Mouse (Mus musculus) liver, embryonic 12.5 days (tissue): ENCODE data around the gene Pold4. TPM values are rescaled to one million over a fixed set of nuclear protein-coding genes. Genes with fewer than 3 reads are reported as not detected.

Experiments used
- ATAC-seq: fragments of 200-750 bp; cut with Nextera tagmentation; 2 replicates; pipeline ENCODE4 v1.8.0; 2017; ENCODE audit warnings: moderate number of reproducible peaks, mild to moderate bottlenecking, moderate library complexity
- H3K27ac ChIP-seq: fragments of 300-500 bp; sonication (generic); 2 replicates; pipeline ENCODE4 v1.5.1; 2016; ENCODE audit warnings: mild to moderate bottlenecking
- H3K27me3 ChIP-seq: fragments of 300-500 bp; sonication (generic); replicated peaks from 2 replicates; pipeline ENCODE4 v1.6.1; 2016; ENCODE audit warnings: mild to moderate bottlenecking, moderate library complexity
- H3K36me3 ChIP-seq: fragments of 300-500 bp; sonication (generic); 2 replicates; pipeline ENCODE4 v1.6.1; 2016; ENCODE audit warnings: mild to moderate bottlenecking, moderate library complexity
- H3K4me1 ChIP-seq: fragments of 300-500 bp; sonication (generic); 2 replicates; pipeline ENCODE4 v1.6.1; 2016
- H3K4me2 ChIP-seq: fragments of 300-500 bp; sonication (generic); 2 replicates; pipeline ENCODE4 v1.6.1; 2016; ENCODE audit warnings: mild to moderate bottlenecking, moderate library complexity
- H3K4me3 ChIP-seq: fragments of 300-500 bp; sonication (generic); 2 replicates; pipeline ENCODE4 v1.5.1; 2016; ENCODE audit warnings: mild to moderate bottlenecking, moderate library complexity
- H3K9ac ChIP-seq: fragments of 300-500 bp; sonication (generic); 2 replicates; pipeline ENCODE4 v1.6.1; 2016; ENCODE audit warnings: mild to moderate bottlenecking, moderate library complexity
- H3K9me3 ChIP-seq: fragments of 300-500 bp; sonication (generic); replicated peaks from 2 replicates; pipeline ENCODE4 v1.6.1; 2016; ENCODE audit warnings: mild to moderate bottlenecking, moderate library complexity
- WGBS: fragments of 180-500 bp; shearing (Covaris S2); methylation state at CpG from one replicate; pipeline ENCODE4 v1.1.7; 2016; ENCODE audit not compliant: insufficient replicate concordance; 5-methylcytosine and 5-hydroxymethylcytosine counted together
- microRNA-seq: library from miRNA; unstranded; fragments of <30 nt; microRNA quantifications from one replicate; pipeline ENCODE4, GENCODE M21; 2017
- polyA plus RNA-seq: library from polyadenylated mRNA; unstranded; fragments of >200 nt; fragmentation: Nextera tagmentation; extraction: Ambion mirVana; gene quantifications from 2 replicates; pipeline ENCODE4 v1.2.1, GENCODE M21; 2016

The Pold4 gene
- polyA plus RNA-seq, 1 experiment from 2014 or later: 12.8 TPM

DNA sequence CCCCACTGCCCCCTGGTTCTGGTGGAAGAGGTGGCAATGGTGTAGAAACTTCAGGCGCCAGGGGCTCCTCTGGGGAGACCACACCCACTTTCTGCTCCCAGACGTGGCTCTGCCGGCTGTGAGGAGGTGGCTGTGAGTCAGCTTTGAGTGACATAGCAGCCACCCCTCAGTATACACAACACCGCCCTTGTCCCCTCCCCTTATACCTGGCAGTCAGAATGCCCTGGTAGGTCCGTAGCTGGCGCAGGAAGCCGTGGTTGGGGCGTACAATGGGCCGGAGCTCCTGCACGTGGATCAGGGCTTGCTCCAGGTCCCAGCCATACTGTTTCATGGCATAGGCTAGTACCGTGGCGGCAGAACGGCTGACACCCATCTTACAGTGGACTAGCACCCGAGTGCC is 32.0 kb downstream of the Pold4 start:
- 56% methylated on average over 14 of the region's 14 CpGs for WGBS
- Histone ChIP-seq H3K27ac (no peak overlapping the region), H3K9me3 (no peaks in the 10 kb centered on the region), H3K36me3 (no peaks in the 10 kb centered on the region), H3K4me2 (no peak overlapping the region), H3K27me3 (peaks cover 31% of the 10 kb centered on the region), H3K9ac (no peak overlapping the region), H3K4me1 (peaks cover 9% of the 10 kb centered on the region), H3K4me3 (no peak overlapping the region)
- no peak for ATAC-seq

GRCm38 (mm10) chr19:4264171-4264780 is 32.6 kb downstream of the Pold4 start:
- no peak overlapping the region for H3K4me3 ChIP-seq
- H3K9me3 ChIP-seq: no peaks in the 10 kb centered on the region
- no peak overlapping the region for H3K4me2 ChIP-seq
- peaks cover 15% of the 10 kb centered on the region for H3K4me1 ChIP-seq
- peaks cover 37% of the 10 kb centered on the region for H3K27me3 ChIP-seq
- H3K27ac ChIP-seq: no peak overlapping the region
- no peak overlapping the region for H3K9ac ChIP-seq
- ATAC-seq: no peak
- no peaks in the 10 kb centered on the region for H3K36me3 ChIP-seq
- 79% methylated on average over 6 of the region's 6 CpGs for WGBS

DNA sequence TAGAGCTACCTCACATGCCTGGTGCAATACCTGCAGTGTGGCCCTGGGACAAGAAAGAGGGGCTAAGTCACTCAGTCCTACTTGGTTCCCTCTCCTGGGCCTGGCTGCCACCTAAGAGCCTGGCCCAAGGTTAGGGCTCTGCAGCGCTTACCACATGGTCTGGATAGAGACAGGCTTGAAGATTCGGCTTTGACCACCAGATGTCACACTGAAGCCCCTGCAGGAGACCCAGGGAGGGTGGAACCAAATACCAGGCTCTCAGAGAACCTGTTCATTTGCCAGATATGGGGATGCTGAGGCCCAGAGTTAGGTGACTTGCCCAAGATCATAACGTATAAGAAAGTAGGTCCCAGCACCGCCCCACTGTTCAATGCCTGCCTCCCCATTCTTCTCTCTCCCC is 34.3 kb downstream of the Pold4 start:
- ATAC-seq: no peak
- Histone ChIP-seq H3K4me2 (no peak overlapping the region), H3K9ac (no peak overlapping the region), H3K4me3 (no peak overlapping the region), H3K9me3 (no peaks in the 10 kb centered on the region), H3K27ac (no peak overlapping the region), H3K4me1 (peaks cover 15% of the 10 kb centered on the region), H3K27me3 (peaks cover 54% of the 10 kb centered on the region), H3K36me3 (no peaks in the 10 kb centered on the region)
- 59% methylated on average over 4 of the region's 4 CpGs for WGBS

- WGBS: 11% methylated on average over 46 of the region's 46 CpGs
- Histone ChIP-seq H3K4me1 (peaks cover 15% of the 10 kb centered on the region), H3K9me3 (no peaks in the 10 kb centered on the region), H3K4me3 (peak within 1 kb of the TSS; percentile 49), H3K36me3 (no peaks in the 10 kb centered on the region), H3K27ac (no peak within 1 kb of the TSS), H3K9ac (peak within 1 kb of the TSS; percentile 52), H3K4me2 (peak within 1 kb of the TSS; percentile 71), H3K27me3 (peaks cover 58% of the 10 kb centered on the region)
- peak; percentile 80 for ATAC-seq
These were observed 37.1 kb downstream of the Pold4 start, which contains the start of gene Ssh3 for GRCm38 (mm10) chr19:4268566-4269361. Gene Ssh3 (minus strand): TSS chr19:4269180.

GRCm38 (mm10) chr19:4270187-4270586 is 38.5 kb downstream of the Pold4 start:
- Histone ChIP-seq H3K4me1 (peaks cover 15% of the 10 kb centered on the region), H3K9me3 (no peaks in the 10 kb centered on the region), H3K4me2 (no peak overlapping the region), H3K27ac (no peak overlapping the region), H3K9ac (no peak overlapping the region), H3K36me3 (no peaks in the 10 kb centered on the region), H3K27me3 (peaks cover 52% of the 10 kb centered on the region), H3K4me3 (no peak overlapping the region)
- no peak for ATAC-seq
- 55% methylated on average over 6 of the region's 6 CpGs for WGBS

DNA sequence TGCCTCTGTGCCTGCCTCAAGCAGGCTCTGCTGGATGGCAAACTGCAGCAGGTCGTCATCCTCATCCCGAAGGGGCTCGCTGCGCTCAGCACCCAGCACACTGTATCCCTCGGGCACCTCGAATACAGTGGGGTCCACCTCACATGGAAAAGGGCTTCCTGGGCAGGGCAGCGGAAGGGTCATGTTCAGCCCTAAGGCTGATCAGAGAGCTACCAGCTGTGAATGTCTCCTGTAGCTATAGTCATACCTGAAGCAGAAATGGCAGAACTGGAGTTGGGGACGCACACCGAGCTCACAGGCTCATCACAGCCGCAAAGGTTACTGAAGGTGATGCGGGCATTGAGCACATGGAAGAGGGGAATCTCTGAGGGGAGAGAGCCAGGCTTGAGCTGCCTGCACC is 39.3 kb downstream of the Pold4 start:
- 88% methylated on average over 11 of the region's 11 CpGs for WGBS
- no peak overlapping the region for H3K9ac ChIP-seq
- H3K27me3 ChIP-seq: peaks cover 52% of the 10 kb centered on the region
- H3K4me3 ChIP-seq: no peak overlapping the region
- no peak overlapping the region for H3K4me2 ChIP-seq
- no peaks in the 10 kb centered on the region for H3K9me3 ChIP-seq
- no peaks in the 10 kb centered on the region for H3K36me3 ChIP-seq
- no peak for ATAC-seq
- peaks cover 15% of the 10 kb centered on the region for H3K4me1 ChIP-seq
- no peak overlapping the region for H3K27ac ChIP-seq

GRCm38 (mm10) chr19:4279487-4279886 is 47.8 kb downstream of the Pold4 start:
- Histone ChIP-seq H3K27me3 (peaks cover 13% of the 10 kb centered on the region), H3K4me2 (no peak overlapping the region), H3K9ac (no peak overlapping the region), H3K9me3 (no peaks in the 10 kb centered on the region; the same call in 1 of the 2 replicates), H3K4me3 (no peak overlapping the region), H3K36me3 (no peaks in the 10 kb centered on the region), H3K4me1 (peaks cover 17% of the 10 kb centered on the region), H3K27ac (no peak overlapping the region)
- ATAC-seq: no peak
- WGBS: 69% methylated on average over 1 of the region's 1 CpGs

- Histone ChIP-seq H3K9me3 (no peaks in the 10 kb centered on the region; the same call in 1 of the 2 replicates), H3K27ac (no peak overlapping the region), H3K4me1 (peaks cover 17% of the 10 kb centered on the region), H3K27me3 (peaks cover 13% of the 10 kb centered on the region), H3K4me2 (no peak overlapping the region), H3K9ac (no peak overlapping the region), H3K36me3 (peaks cover 5% of the 10 kb centered on the region), H3K4me3 (no peak overlapping the region)
- ATAC-seq: no peak
- WGBS: 83% methylated on average over 9 of the region's 9 CpGs
These were observed 48.7 kb downstream of the Pold4 start for GRCm38 (mm10) chr19:4280425-4280824.

DNA sequence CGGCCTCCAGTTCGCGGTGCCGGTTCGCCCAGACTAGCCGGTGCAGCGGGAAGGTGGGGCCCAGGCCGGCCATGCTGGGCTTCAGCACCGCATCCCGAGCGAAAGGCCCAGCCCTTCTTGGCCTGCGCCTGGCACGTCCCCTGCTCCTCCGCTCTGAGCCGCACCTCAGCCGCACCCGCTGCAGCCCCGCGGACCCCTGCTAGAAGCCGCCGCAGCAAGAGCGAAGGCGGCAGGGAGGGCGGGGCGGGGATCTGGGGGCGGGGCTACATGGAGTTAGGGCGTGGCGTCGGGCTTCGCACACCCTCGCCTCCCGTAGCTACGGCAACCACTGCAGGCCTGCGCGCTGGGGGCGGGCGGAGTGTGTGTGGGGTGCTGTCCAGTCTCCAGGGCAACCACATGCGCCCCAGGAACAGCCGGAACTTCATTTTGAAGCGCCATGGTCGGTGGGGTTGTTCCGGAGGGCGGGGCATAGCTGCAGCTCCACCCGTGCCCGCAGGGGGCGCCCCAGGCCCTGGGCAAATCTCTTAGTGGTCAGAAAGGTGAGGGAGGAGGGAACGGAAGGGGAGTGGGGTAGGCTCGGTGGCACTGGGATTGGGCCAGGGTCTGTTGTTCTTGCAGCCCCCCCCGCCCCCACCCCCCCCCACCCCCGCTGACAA is 51.3 kb downstream of the Pold4 start, which contains the start of gene Ankrd13d:
Gene Ankrd13d (minus strand): TSS at position 240 of the 656 bp plus-strand sequence.
- ATAC-seq: peak; percentile 85
- Histone ChIP-seq H3K9me3 (no peaks in the 10 kb centered on the region; the same call in 1 of the 2 replicates), H3K27ac (no peak within 1 kb of the TSS), H3K27me3 (peaks cover 13% of the 10 kb centered on the region), H3K4me3 (peak within 1 kb of the TSS; percentile 65), H3K4me2 (peak within 1 kb of the TSS; percentile 94), H3K36me3 (peaks cover 31% of the 10 kb centered on the region), H3K9ac (peak within 1 kb of the TSS; percentile 62), H3K4me1 (peaks cover 17% of the 10 kb centered on the region)
- WGBS: under 1% methylated on average over 50 of the region's 50 CpGs

Small RNA genes within 50 kb of the gene (microRNA-seq; reads per million reads assigned to microRNA genes)
- gene Gm26115 (not detected), gene Mir6985 (not detected)

Other genes with a start within 250 kb of the Pold4 start
- gene Acy3, start 245.3 kb upstream of the Pold4 start, polyA plus RNA-seq: 9.1 and 10.0 TPM in 2 replicates
- 1.2 and 1.3 TPM in 2 replicates for gene Tbx10, start 239.1 kb upstream of the Pold4 start, polyA plus RNA-seq
- gene Nudt8, start 231.3 kb upstream of the Pold4 start, polyA plus RNA-seq: 18.6 and 21.0 TPM in 2 replicates
- 0.85 and 1.1 TPM in 2 replicates for gene Gm49405, start 231.3 kb upstream of the Pold4 start, polyA plus RNA-seq
- gene Doc2g, start 228.6 kb upstream of the Pold4 start, polyA plus RNA-seq: 1.3 and 1.5 TPM in 2 replicates
- 186 and 187 TPM in 2 replicates for gene Ndufv1, start 219.1 kb upstream of the Pold4 start, polyA plus RNA-seq
- 583 and 622 TPM in 2 replicates for gene Gstp1, start 193.9 kb upstream of the Pold4 start, polyA plus RNA-seq
- gene Gstp2, start 185.9 kb upstream of the Pold4 start, polyA plus RNA-seq: 6.2 and 7.3 TPM in 2 replicates
- 15.0 and 18.5 TPM in 2 replicates for gene Gstp3, start 172.3 kb upstream of the Pold4 start, polyA plus RNA-seq
- gene Cabp2, start 150.3 kb upstream of the Pold4 start, polyA plus RNA-seq: 0.37 and 0.53 TPM in 2 replicates
- 93.2 and 101 TPM in 2 replicates for gene Cdk2ap2, start 134.7 kb upstream of the Pold4 start, polyA plus RNA-seq
- 4.8 and 5.0 TPM in 2 replicates for gene Pitpnm1, start 131.9 kb upstream of the Pold4 start, polyA plus RNA-seq
- 42.0 and 43.6 TPM in 2 replicates for gene Aip, start 106.0 kb upstream of the Pold4 start, polyA plus RNA-seq
- gene Gpr152, start 92.1 kb upstream of the Pold4 start, polyA plus RNA-seq: not detected in 2 replicates
- gene Cabp4, start 87.9 kb upstream of the Pold4 start, polyA plus RNA-seq: 0.06 and 0.07 TPM in 2 replicates
- gene Coro1b, start 83.3 kb upstream of the Pold4 start, polyA plus RNA-seq: 86.5 and 86.9 TPM in 2 replicates
- 24.3 and 26.2 TPM in 2 replicates for gene Ptprcap, start 78.3 kb upstream of the Pold4 start, polyA plus RNA-seq
- 39.1 and 39.4 TPM in 2 replicates for gene Rps6kb2, start 68.5 kb upstream of the Pold4 start, polyA plus RNA-seq
- 0.93 and 1.3 TPM in 2 replicates for gene Carns1, start 56.4 kb upstream of the Pold4 start, polyA plus RNA-seq
- 4.3 and 4.9 TPM in 2 replicates for gene Tbc1d10c, start 40.6 kb upstream of the Pold4 start, polyA plus RNA-seq
- gene Ppp1ca, start 39.8 kb upstream of the Pold4 start, polyA plus RNA-seq: 572 and 577 TPM in 2 replicates
- gene Rad9a, start 30.2 kb upstream of the Pold4 start, polyA plus RNA-seq: 26.5 and 26.8 TPM in 2 replicates
- 0.73 and 1.3 TPM in 2 replicates for gene Clcf1, start 17.7 kb upstream of the Pold4 start, polyA plus RNA-seq
- not detected in 2 replicates for gene AC109138.7, start 17.5 kb upstream of the Pold4 start, polyA plus RNA-seq
- 2.2 and 2.6 TPM in 2 replicates for gene Ssh3, start 37.3 kb downstream of the Pold4 start, polyA plus RNA-seq
- gene Ankrd13d, start 51.2 kb downstream of the Pold4 start, polyA plus RNA-seq: 0.99 and 1.4 TPM in 2 replicates
- 15.7 and 17.9 TPM in 2 replicates for gene Grk2, start 74.3 kb downstream of the Pold4 start, polyA plus RNA-seq
- gene Kdm2a, start 166.4 kb downstream of the Pold4 start, polyA plus RNA-seq: 25.4 and 28.1 TPM in 2 replicates
- 7.8 and 8.1 TPM in 2 replicates for gene Rhod, start 207.5 kb downstream of the Pold4 start, polyA plus RNA-seq
- gene Syt12, start 245.5 kb downstream of the Pold4 start, polyA plus RNA-seq: 0.35 and 0.42 TPM in 2 replicates